Mouse (Mus musculus) splenic B cell, adult 2 months (primary cell): ENCODE data around the gene Hoxa11.

ENCODE experiments used
- DNase-seq: peaks from one replicate; pipeline ENCODE4 v3.0.0-alpha.2; 2011; ENCODE audit warnings: low read depth, low spot score
- H3K27me3 ChIP-seq: 2 replicates; pipeline ENCODE4 v1.6.1; 2012; ENCODE audit warnings: mild to moderate bottlenecking, low read length, moderate library complexity, mixed read lengths; ENCODE audit not compliant: control insufficient read depth, poor library complexity, insufficient read depth, severe bottlenecking
- H3K36me3 ChIP-seq: 2 replicates; pipeline ENCODE4 v1.6.1; 2012; ENCODE audit warnings: mild to moderate bottlenecking, low read length, moderate library complexity, mixed read lengths; ENCODE audit not compliant: control insufficient read depth, poor library complexity, insufficient read depth, severe bottlenecking

Hoxa11 gene

GRCm38 (mm10) chr6:52270494-52271480 is 25.2 kb upstream of the Hoxa11 start:
- peak; percentile 71 for DNase-seq
- Histone ChIP-seq H3K36me3 (no peaks in the 10 kb centered on the region), H3K27me3 (peaks cover 2% of the 10 kb centered on the region)

GRCm38 (mm10) chr6:52268756-52269155 is 23.1 kb upstream of the Hoxa11 start:
- peaks cover 1% of the 10 kb centered on the region; the same call in 1 of the 2 replicates for H3K27me3 ChIP-seq
- H3K36me3 ChIP-seq: no peaks in the 10 kb centered on the region
- no peak for DNase-seq

- Histone ChIP-seq H3K36me3 (no peaks in the 10 kb centered on the region), H3K27me3 (peaks cover 1% of the 10 kb centered on the region; the same call in 1 of the 2 replicates)
- no peak for DNase-seq
Observed at GRCm38 (mm10) chr6:52268341-52268740, 22.7 kb upstream of the Hoxa11 start.

- Histone ChIP-seq H3K27me3 (peaks cover 4% of the 10 kb centered on the region; the same call in 1 of the 2 replicates), H3K36me3 (no peaks in the 10 kb centered on the region)
- DNase-seq: no peak
Observed at GRCm38 (mm10) chr6:52267691-52268090, 22.1 kb upstream of the Hoxa11 start.

- no peak for DNase-seq
- Histone ChIP-seq H3K27me3 (peaks cover 4% of the 10 kb centered on the region; the same call in 1 of the 2 replicates), H3K36me3 (no peaks in the 10 kb centered on the region)
Observed at GRCm38 (mm10) chr6:52267221-52267620, 21.6 kb upstream of the Hoxa11 start.

GRCm38 (mm10) chr6:52266666-52266985 is 21.0 kb upstream of the Hoxa11 start:
- DNase-seq: no peak
- peaks cover 4% of the 10 kb centered on the region; the same call in 1 of the 2 replicates for H3K27me3 ChIP-seq
- H3K36me3 ChIP-seq: no peaks in the 10 kb centered on the region

- no peak for DNase-seq
- H3K36me3 ChIP-seq: no peaks in the 10 kb centered on the region
- H3K27me3 ChIP-seq: peaks cover 4% of the 10 kb centered on the region; the same call in 1 of the 2 replicates
Observed at GRCm38 (mm10) chr6:52265913-52266665, 20.5 kb upstream of the Hoxa11 start.

- Histone ChIP-seq H3K36me3 (no peaks in the 10 kb centered on the region), H3K27me3 (peaks cover 5% of the 10 kb centered on the region)
- DNase-seq: no peak
Observed at GRCm38 (mm10) chr6:52265306-52265912, 19.8 kb upstream of the Hoxa11 start.

GRCm38 (mm10) chr6:52264106-52264790 is 18.6 kb upstream of the Hoxa11 start:
- DNase-seq: no peak
- H3K36me3 ChIP-seq: no peaks in the 10 kb centered on the region
- H3K27me3 ChIP-seq: peaks cover 10% of the 10 kb centered on the region

- Histone ChIP-seq H3K27me3 (peaks cover 10% of the 10 kb centered on the region), H3K36me3 (no peaks in the 10 kb centered on the region)
- DNase-seq: no peak
Observed at GRCm38 (mm10) chr6:52263321-52263585, 17.6 kb upstream of the Hoxa11 start.

- Histone ChIP-seq H3K36me3 (no peaks in the 10 kb centered on the region), H3K27me3 (peaks cover 10% of the 10 kb centered on the region)
- no peak for DNase-seq
Observed at GRCm38 (mm10) chr6:52262463-52263320, 17.1 kb upstream of the Hoxa11 start.

GRCm38 (mm10) chr6:52261751-52262462 is 16.3 kb upstream of the Hoxa11 start:
- Histone ChIP-seq H3K36me3 (no peaks in the 10 kb centered on the region), H3K27me3 (peaks cover 10% of the 10 kb centered on the region)
- no peak for DNase-seq
